Mouse (Mus musculus) myocyte (in vitro differentiated cells): ENCODE results near the gene Ttll12. TPM values are rescaled to one million over a fixed set of nuclear protein-coding genes. Genes with fewer than 3 reads are reported as not detected.
A peak's percentile ranks its signal among the peaks of the same experiment; 100 is the strongest.

ENCODE experiments used
- H3K27me3 ChIP-seq: one replicate; pipeline ENCODE4 v1.6.1; 2011; ENCODE audit not compliant: control insufficient read depth, insufficient read depth, insufficient read length
- H3K36me3 ChIP-seq: one replicate; pipeline ENCODE4 v1.6.1; 2011; ENCODE audit not compliant: control insufficient read depth, insufficient read depth
- H3K4me2 ChIP-seq: one replicate; pipeline ENCODE4 v1.6.1; 2011; ENCODE audit warnings: low read depth, control low read depth
- H3K4me3 ChIP-seq: one replicate; pipeline ENCODE4 v1.5.1; 2011; ENCODE audit warnings: mild to moderate bottlenecking, control low read depth, moderate library complexity
- H3K79me2 ChIP-seq: one replicate; pipeline ENCODE4 v1.6.1; 2011; ENCODE audit not compliant: control insufficient read depth, insufficient read depth
- H3ac ChIP-seq: one replicate; pipeline ENCODE4 v1.6.1; 2011; ENCODE audit not compliant: control insufficient read depth, insufficient read length
- CEBPB ChIP-seq: IDR thresholded peaks from 2 replicates; pipeline ENCODE4 v1.6.1; 2011; ENCODE audit warnings: mild to moderate bottlenecking, moderate library complexity; ENCODE audit not compliant: poor library complexity, insufficient read depth, severe bottlenecking
- E2F4 ChIP-seq: IDR thresholded peaks from one replicate; pipeline ENCODE4 v1.6.1; 2011; ENCODE audit warnings: mild to moderate bottlenecking, control low read depth, moderate library complexity; ENCODE audit not compliant: insufficient read depth
- MAX ChIP-seq: IDR thresholded peaks from one replicate; pipeline ENCODE4 v1.6.1; 2011; ENCODE audit warnings: low read depth, mild to moderate bottlenecking, control low read depth
- MYOD1 ChIP-seq, 3 experiments: IDR thresholded peaks; one replicate each; pipeline ENCODE4 v1.6.1; 2011; ENCODE audit warnings: control low read depth in 2 of 3, low read depth in 2 of 3, mild to moderate bottlenecking in 2 of 3, moderate library complexity in 1 of 3; ENCODE audit not compliant: insufficient read length in 2 of 3, control insufficient read depth in 1 of 3
- MYOG ChIP-seq, 3 experiments: IDR thresholded peaks; one replicate each; pipeline ENCODE4 v1.6.1; 2011; ENCODE audit warnings: control low read depth in 2 of 3, low read depth in 2 of 3, mild to moderate bottlenecking in 2 of 3; ENCODE audit not compliant: insufficient read length in 2 of 3, control insufficient read depth in 1 of 3, insufficient read depth in 1 of 3
- POLR2A ChIP-seq: IDR thresholded peaks from one replicate; pipeline ENCODE4 v1.6.1; 2011; ENCODE audit warnings: low read depth, mild to moderate bottlenecking, control low read depth, moderate library complexity; ENCODE audit not compliant: insufficient read length
- POLR2AphosphoS2 ChIP-seq: IDR thresholded peaks from one replicate; pipeline ENCODE4 v1.6.1; 2011; ENCODE audit warnings: low read depth, control low read depth; ENCODE audit not compliant: insufficient read length
- REST ChIP-seq: IDR thresholded peaks from one replicate; pipeline ENCODE4 v1.6.1; 2011; ENCODE audit warnings: mild to moderate bottlenecking, control low read depth, moderate library complexity; ENCODE audit not compliant: insufficient read depth, insufficient read length
- SRF ChIP-seq: IDR thresholded peaks from one replicate; pipeline ENCODE4 v1.6.1; 2011; ENCODE audit warnings: low read depth; ENCODE audit not compliant: control insufficient read depth, insufficient read length
- TCF12 ChIP-seq: IDR thresholded peaks from one replicate; pipeline ENCODE4 v1.6.1; 2011; ENCODE audit warnings: mild to moderate bottlenecking, control low read depth; ENCODE audit not compliant: poor library complexity, insufficient read depth, severe bottlenecking
- TCF3 ChIP-seq: IDR thresholded peaks from one replicate; pipeline ENCODE4 v1.6.1; 2011; ENCODE audit warnings: low read depth, control low read depth; ENCODE audit not compliant: insufficient read length
- USF1 ChIP-seq: IDR thresholded peaks from one replicate; pipeline ENCODE4 v1.6.1; 2011; ENCODE audit warnings: low read depth, mild to moderate bottlenecking, control low read depth, moderate library complexity
- polyA plus RNA-seq: library from polyadenylated mRNA; unstranded; fragments of >200 nt; fragmentation: generic; extraction: Trizol; gene quantifications from one replicate; pipeline ENCODE4 v1.2.1, GENCODE M21; 2012; ENCODE audit warnings: missing spikeins

Gene Ttll12
- polyA plus RNA-seq, 1 experiment = 69.6 TPM

GRCm38 (mm10) chr15:83570641-83571040, 24.3 kb downstream of the Ttll12 start:
- no peak overlapping the region for H3K4me3 ChIP-seq
- peaks cover 3% of the 10 kb centered on the region for H3K36me3 ChIP-seq
- no peaks in the 10 kb centered on the region for H3K27me3 ChIP-seq
- no peak overlapping the region for H3K4me2 ChIP-seq
- peaks cover 48% of the 10 kb centered on the region for H3K79me2 ChIP-seq
- H3ac ChIP-seq = no peak overlapping the region
- TF ChIP-seq TCF12 (no peak), USF1 (no peak), POLR2A (no peak), MAX (no peak), E2F4 (no peak), REST (no peak), SRF (no peak), POLR2AphosphoS2 (no peak), TCF3 (no peak), MYOD1 (IDR thresholded peaks at IDR 0.05; ENCODE audit: control insufficient read depth in 1 of 3, insufficient read length in 2 of 3, low read depth in 2 of 3) (no peak)

- H3K4me3 ChIP-seq = no peak overlapping the region
- H3K4me2 ChIP-seq = no peak overlapping the region
- no peak for TF ChIP-seq MYOD1 (IDR thresholded peaks at IDR 0.05; ENCODE audit: control insufficient read depth in 1 of 3, insufficient read length in 2 of 3, low read depth in 2 of 3)
- no peak for TF ChIP-seq MYOG (IDR thresholded peaks at IDR 0.05; ENCODE audit: control insufficient read depth in 1 of 3, insufficient read depth in 1 of 3, insufficient read length in 2 of 3, low read depth in 2 of 3)
- TF ChIP-seq REST = no peak
- no peak for TF ChIP-seq POLR2A
- TF ChIP-seq TCF12 = no peak
- TF ChIP-seq SRF = no peak
- no peak for TF ChIP-seq TCF3
- no peak for TF ChIP-seq MAX
- TF ChIP-seq USF1 = no peak
- TF ChIP-seq E2F4 = no peak
- TF ChIP-seq CEBPB = no peak
- no peak for TF ChIP-seq POLR2AphosphoS2
- H3K27me3 ChIP-seq = no peaks in the 10 kb centered on the region
- H3K36me3 ChIP-seq = no peaks in the 10 kb centered on the region
- H3ac ChIP-seq = no peak overlapping the region
- H3K79me2 ChIP-seq = peaks cover 48% of the 10 kb centered on the region
These were observed 25.3 kb downstream of the Ttll12 start for GRCm38 (mm10) chr15:83569682-83570081.

GRCm38 (mm10) chr15:83568544-83568943, 26.4 kb downstream of the Ttll12 start:
- Histone ChIP-seq H3K4me2 (no peak overlapping the region), H3ac (no peak overlapping the region)
- TF ChIP-seq TCF12 = no peak
- no peak for TF ChIP-seq MYOG (IDR thresholded peaks at IDR 0.05; ENCODE audit: control insufficient read depth in 1 of 3, insufficient read depth in 1 of 3, insufficient read length in 2 of 3, low read depth in 2 of 3)
- TF ChIP-seq CEBPB = no peak
- no peak for TF ChIP-seq REST
- TF ChIP-seq POLR2AphosphoS2 = no peak
- no peak for TF ChIP-seq TCF3
- TF ChIP-seq USF1 = no peak
- no peak for TF ChIP-seq MAX
- TF ChIP-seq POLR2A = no peak
- TF ChIP-seq E2F4 = no peak
- no peak for TF ChIP-seq MYOD1 (IDR thresholded peaks at IDR 0.05; ENCODE audit: control insufficient read depth in 1 of 3, insufficient read length in 2 of 3, low read depth in 2 of 3)
- TF ChIP-seq SRF = no peak

GRCm38 (mm10) chr15:83567728-83568127, 27.2 kb downstream of the Ttll12 start:
- no peaks in the 10 kb centered on the region for H3K27me3 ChIP-seq
- TF ChIP-seq TCF3 (no peak), POLR2AphosphoS2 (no peak), SRF (no peak), CEBPB (no peak), MYOG (IDR thresholded peaks at IDR 0.05; ENCODE audit: control insufficient read depth in 1 of 3, insufficient read depth in 1 of 3, insufficient read length in 2 of 3, low read depth in 2 of 3) (no peak)
- H3K4me3 ChIP-seq = no peak overlapping the region
- H3ac ChIP-seq = no peak overlapping the region
- no peaks in the 10 kb centered on the region for H3K36me3 ChIP-seq
- H3K4me2 ChIP-seq = peak overlapping the region; percentile 31
- peaks cover 60% of the 10 kb centered on the region for H3K79me2 ChIP-seq

More at GRCm38 (mm10) chr15:83568544-83568943, 26.4 kb downstream of the Ttll12 start:
- Histone ChIP-seq H3K79me2 (peaks cover 60% of the 10 kb centered on the region), H3K4me3 (no peak overlapping the region), H3K27me3 (no peaks in the 10 kb centered on the region), H3K36me3 (no peaks in the 10 kb centered on the region)

- Histone ChIP-seq H3ac (no peak overlapping the region), H3K36me3 (no peaks in the 10 kb centered on the region), H3K27me3 (no peaks in the 10 kb centered on the region), H3K4me2 (peak overlapping the region; percentile 84), H3K4me3 (peak overlapping the region; percentile 96), H3K79me2 (peaks cover 60% of the 10 kb centered on the region)
- peak; percentile 29 for TF ChIP-seq POLR2A
- peak in 1 of 3 experiments; percentile 8 for TF ChIP-seq MYOD1 (IDR thresholded peaks at IDR 0.05; ENCODE audit: control insufficient read depth in 1 of 3, insufficient read length in 2 of 3, low read depth in 2 of 3)
- TF ChIP-seq REST = no peak
These were observed 29.0 kb downstream of the Ttll12 start for GRCm38 (mm10) chr15:83566006-83566405.
